Mouse (Mus musculus): ENCODE results near the gene Elfn1. TPM values are rescaled to one million over a fixed set of nuclear protein-coding genes. Genes with fewer than 3 reads are reported as not detected.

Elfn1 gene
- total and polyA plus RNA-seq, 2 experiments from 2014 or later = 3.1 to 57.5 TPM

GRCm38 (mm10) chr5:139921666-139922065, 13.9 kb downstream of the Elfn1 start:
- TF ChIP-seq CTCF (IDR thresholded peaks at IDR 0.05) = no peak
- DNase-seq (ENCODE audit: low spot score) (no peak), ATAC-seq (ENCODE audit: low FRiP score) (no peak)
- Histone ChIP-seq H3K9ac (replicated peaks; ENCODE audit: low read length, poor library complexity, severe bottlenecking) (no peak overlapping the region), H3K4me3 (ENCODE audit: low read depth, low read length) (no peak overlapping the region), H3K4me1 (ENCODE audit: insufficient read depth, low read length) (no peaks in the 10 kb centered on the region), H3K27me3 (ENCODE audit: insufficient read depth, low read length) (no peaks in the 10 kb centered on the region), H3K36me3 (ENCODE audit: insufficient read depth, low read length) (no peaks in the 10 kb centered on the region), H3K4me2 (ENCODE audit: low read depth, low read length, poor library complexity, severe bottlenecking) (no peak overlapping the region), H3K9me3 (ENCODE audit: low read length) (no peaks in the 10 kb centered on the region), H3K27ac (ENCODE audit: low read depth, low read length) (no peak overlapping the region)
- 66% methylated on average over 11 of the region's 11 CpGs for WGBS

DNA sequence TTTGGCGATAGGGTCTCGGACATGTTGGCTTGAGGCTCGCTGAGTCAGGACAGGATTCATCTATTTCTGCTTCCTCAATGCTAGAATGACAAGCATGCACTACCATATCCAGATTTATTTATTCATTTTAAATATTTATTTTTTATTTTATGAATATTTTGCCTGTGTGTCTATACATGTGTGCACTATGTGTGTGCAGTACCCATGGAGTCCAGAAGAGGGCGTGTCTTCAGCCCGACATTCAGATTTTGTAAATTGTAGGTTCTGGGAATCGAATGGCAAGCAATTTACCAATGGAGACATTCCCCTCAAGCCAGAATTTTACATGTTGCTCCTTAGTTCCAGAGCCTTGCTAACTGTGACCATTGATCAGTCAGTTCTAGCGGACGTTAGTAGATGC, 16.1 kb downstream of the Elfn1 start:
- no peaks in the 10 kb centered on the region for H3K36me3 ChIP-seq (ENCODE audit: insufficient read depth, low read length)
- no peak overlapping the region for H3K4me2 ChIP-seq (ENCODE audit: low read depth, low read length, poor library complexity, severe bottlenecking)
- no peak overlapping the region for H3K9ac ChIP-seq (replicated peaks; ENCODE audit: low read length, poor library complexity, severe bottlenecking)
- TF ChIP-seq CTCF (IDR thresholded peaks at IDR 0.05) = peak; percentile 43
- WGBS = 93% methylated on average over 8 of the region's 8 CpGs
- H3K27me3 ChIP-seq (ENCODE audit: insufficient read depth, low read length) = no peaks in the 10 kb centered on the region
- no peak for ATAC-seq (ENCODE audit: low FRiP score)
- H3K4me3 ChIP-seq (ENCODE audit: low read depth, low read length) = no peak overlapping the region
- no peak for DNase-seq (ENCODE audit: low spot score)
- H3K9me3 ChIP-seq (ENCODE audit: low read length) = no peaks in the 10 kb centered on the region
- H3K4me1 ChIP-seq (ENCODE audit: insufficient read depth, low read length) = no peaks in the 10 kb centered on the region
- H3K27ac ChIP-seq (ENCODE audit: low read depth, low read length) = no peak overlapping the region

GRCm38 (mm10) chr5:139930102-139930501, 22.4 kb downstream of the Elfn1 start:
- H3K27me3 ChIP-seq (ENCODE audit: insufficient read depth, low read length) = no peaks in the 10 kb centered on the region
- no peak for TF ChIP-seq CTCF (IDR thresholded peaks at IDR 0.05)
- ATAC-seq (ENCODE audit: low FRiP score) = no peak
- H3K27ac ChIP-seq (ENCODE audit: low read depth, low read length) = no peak overlapping the region
- no peak overlapping the region for H3K4me2 ChIP-seq (ENCODE audit: low read depth, low read length, poor library complexity, severe bottlenecking)
- peak; percentile 21 for DNase-seq (ENCODE audit: low spot score)
- H3K9me3 ChIP-seq (ENCODE audit: low read length) = no peaks in the 10 kb centered on the region
- no peaks in the 10 kb centered on the region for H3K36me3 ChIP-seq (ENCODE audit: insufficient read depth, low read length)
- H3K9ac ChIP-seq (replicated peaks; ENCODE audit: low read length, poor library complexity, severe bottlenecking) = no peak overlapping the region
- WGBS = 34% methylated on average over 12 of the region's 12 CpGs
- no peak overlapping the region for H3K4me3 ChIP-seq (ENCODE audit: low read depth, low read length)
- peaks cover 15% of the 10 kb centered on the region for H3K4me1 ChIP-seq (ENCODE audit: insufficient read depth, low read length)

GRCm38 (mm10) chr5:139930927-139931351, 23.2 kb downstream of the Elfn1 start:
- DNase-seq (ENCODE audit: low spot score) (peak; percentile 22), ATAC-seq (ENCODE audit: low FRiP score) (no peak)
- Histone ChIP-seq H3K36me3 (ENCODE audit: insufficient read depth, low read length) (no peaks in the 10 kb centered on the region), H3K4me2 (ENCODE audit: low read depth, low read length, poor library complexity, severe bottlenecking) (peak overlapping the region; percentile 9; the same call in 1 of the 2 replicates), H3K9me3 (ENCODE audit: low read length) (no peaks in the 10 kb centered on the region), H3K9ac (replicated peaks; ENCODE audit: low read length, poor library complexity, severe bottlenecking) (no peak overlapping the region), H3K4me1 (ENCODE audit: insufficient read depth, low read length) (peaks cover 15% of the 10 kb centered on the region), H3K27me3 (ENCODE audit: insufficient read depth, low read length) (no peaks in the 10 kb centered on the region), H3K4me3 (ENCODE audit: low read depth, low read length) (no peak overlapping the region), H3K27ac (ENCODE audit: low read depth, low read length) (no peak overlapping the region)
- TF ChIP-seq CTCF (IDR thresholded peaks at IDR 0.05) = no peak
- 4% methylated on average over 11 of the region's 12 CpGs for WGBS

DNA sequence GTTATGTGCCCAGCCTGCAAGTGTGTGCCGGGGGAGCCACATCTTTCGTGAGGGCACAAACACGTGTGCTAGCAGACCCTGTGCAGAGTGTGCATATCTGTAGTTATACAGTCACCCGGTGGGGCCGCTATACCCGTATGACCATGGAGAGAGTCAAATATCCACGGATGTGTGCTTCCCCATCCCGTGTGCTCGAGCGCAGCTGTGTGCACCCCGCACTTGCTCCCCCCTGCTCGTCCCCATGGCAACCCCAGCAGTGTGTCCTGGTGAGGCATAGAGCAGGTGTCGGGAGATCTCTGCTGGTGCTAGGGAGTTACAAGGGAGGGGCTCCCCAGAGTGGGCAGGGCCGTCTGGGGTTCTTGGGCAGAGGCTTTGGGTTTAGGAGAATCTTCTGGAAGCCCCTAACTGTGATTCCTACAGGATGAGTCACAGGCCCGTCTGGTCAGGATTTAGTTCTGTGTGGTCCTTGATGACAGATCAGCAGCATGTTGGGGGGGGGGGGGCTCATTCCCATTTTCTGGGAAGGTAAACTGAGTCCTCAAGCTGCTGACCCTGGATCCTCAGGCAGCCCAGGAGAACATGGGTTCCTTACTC, 24.3 kb downstream of the Elfn1 start:
- H3K4me3 ChIP-seq (ENCODE audit: low read depth, low read length) = no peak overlapping the region
- no peak overlapping the region; the same call in 1 of the 2 replicates for H3K27ac ChIP-seq (ENCODE audit: low read depth, low read length)
- 16% methylated on average over 15 of the region's 15 CpGs for WGBS
- peak overlapping the region; percentile 29; the same call in 1 of the 2 replicates for H3K9ac ChIP-seq (replicated peaks; ENCODE audit: low read length, poor library complexity, severe bottlenecking)
- H3K27me3 ChIP-seq (ENCODE audit: insufficient read depth, low read length) = no peaks in the 10 kb centered on the region
- DNase-seq (ENCODE audit: low spot score) (peak; percentile 56), ATAC-seq (ENCODE audit: low FRiP score) (peak; percentile 83)
- H3K36me3 ChIP-seq (ENCODE audit: insufficient read depth, low read length) = no peaks in the 10 kb centered on the region
- peaks cover 15% of the 10 kb centered on the region for H3K4me1 ChIP-seq (ENCODE audit: insufficient read depth, low read length)
- H3K4me2 ChIP-seq (ENCODE audit: low read depth, low read length, poor library complexity, severe bottlenecking) = 0 out of 2 replicates have a peak overlapping the region, but pooled peaks have one; percentile 22
- H3K9me3 ChIP-seq (ENCODE audit: low read length) = no peaks in the 10 kb centered on the region
- peak; percentile 46; the same call in 1 of the 2 replicates for TF ChIP-seq CTCF (IDR thresholded peaks at IDR 0.05)

- Histone ChIP-seq H3K36me3 (ENCODE audit: insufficient read depth, low read length) (no peaks in the 10 kb centered on the region), H3K27me3 (ENCODE audit: insufficient read depth, low read length) (no peaks in the 10 kb centered on the region), H3K9me3 (ENCODE audit: low read length) (no peaks in the 10 kb centered on the region), H3K27ac (ENCODE audit: low read depth, low read length) (no peak overlapping the region), H3K4me2 (ENCODE audit: low read depth, low read length, poor library complexity, severe bottlenecking) (no peak overlapping the region), H3K4me1 (ENCODE audit: insufficient read depth, low read length) (peaks cover 15% of the 10 kb centered on the region), H3K4me3 (ENCODE audit: low read depth, low read length) (no peak overlapping the region), H3K9ac (replicated peaks; ENCODE audit: low read length, poor library complexity, severe bottlenecking) (0 out of 2 replicates have a peak overlapping the region, but pooled peaks have one; percentile 29)
- peak; percentile 85 for ATAC-seq (ENCODE audit: low FRiP score)
- TF ChIP-seq CTCF (IDR thresholded peaks at IDR 0.05) = no peak
- WGBS = 32% methylated on average over 13 of the region's 13 CpGs
- DNase-seq (ENCODE audit: low spot score) = peak; percentile 91
Observed at GRCm38 (mm10) chr5:139932595-139933271, 25.0 kb downstream of the Elfn1 start.
